ENCODE assay signal across 8 mouse cellular contexts in the genomic region with DNA sequence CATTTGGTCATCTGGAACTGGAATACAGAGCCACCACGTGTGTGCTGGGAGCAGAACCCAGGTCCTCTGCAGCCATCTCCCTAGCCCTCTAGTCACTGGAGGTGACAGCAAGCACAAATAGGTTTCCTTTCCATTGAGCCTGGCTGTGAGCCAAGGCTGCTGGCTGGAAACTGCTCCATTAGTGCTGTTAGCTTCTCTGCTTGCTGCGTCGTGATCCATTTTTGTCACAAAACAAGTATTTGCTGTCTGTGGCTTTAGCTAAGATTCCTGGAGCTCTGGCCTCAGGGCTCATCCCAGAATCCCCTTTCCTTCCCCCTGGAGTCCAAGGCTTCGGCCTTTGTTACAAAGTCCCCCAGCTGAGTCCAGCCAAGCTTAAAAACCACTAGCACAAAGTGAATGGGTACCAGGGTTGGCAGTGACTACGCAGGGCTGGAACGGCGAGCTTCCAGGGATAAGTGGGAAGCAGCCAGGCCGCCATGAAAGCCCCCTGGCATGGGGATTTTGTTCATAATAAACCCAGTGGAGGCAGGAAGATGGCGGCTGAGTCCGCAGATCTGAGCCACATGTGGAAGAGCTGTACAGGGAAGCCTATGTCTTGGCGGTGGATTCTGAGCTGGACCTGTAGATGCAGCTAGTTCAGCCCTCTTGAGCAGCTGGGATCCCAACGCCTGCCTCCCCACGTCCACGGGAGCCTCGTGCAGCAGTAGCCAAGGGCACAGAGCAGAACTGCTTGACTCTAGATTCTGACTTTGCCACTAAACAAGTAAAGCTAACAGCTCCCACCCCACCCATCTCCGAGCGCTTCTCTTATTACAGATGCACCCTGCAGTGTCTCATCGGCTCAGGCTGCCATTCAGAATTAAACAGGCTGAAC. TPM values are rescaled to one million over a fixed set of nuclear protein-coding genes. Genes with fewer than 3 reads are reported as not detected.
DNase-seq lines count a peak whose midpoint lies in the region; ATAC-seq and TF ChIP-seq lines count a peak whose summit lies in the region.

No protein-coding gene starts in this region.

- H3K9me3 ChIP-seq in lung, embryonic 14.5 days (ENCODE audit: low read depth, low read length): no peaks in the 10 kb centered on the region
- no peaks in the 10 kb centered on the region for H3K9me3 ChIP-seq in hindbrain, embryonic 11.5 days (ENCODE audit: control insufficient read depth, low read length)
- H3K9me3 ChIP-seq in midbrain, embryonic 12.5 days: no peaks in the 10 kb centered on the region

- no peaks in the 10 kb centered on the region for H3K27me3 ChIP-seq in lung, embryonic 14.5 days (ENCODE audit: insufficient read depth, low read length)
- H3K27me3 ChIP-seq in hindbrain, embryonic 11.5 days (ENCODE audit: control insufficient read depth, insufficient read depth, low read length): no peaks in the 10 kb centered on the region
- no peaks in the 10 kb centered on the region for H3K27me3 ChIP-seq in midbrain, embryonic 12.5 days

- ATAC-seq in lung, embryonic 14.5 days (ENCODE audit: insufficient read depth): no peak
- ATAC-seq in hindbrain, embryonic 11.5 days (ENCODE audit: low FRiP score): no peak
- 0 out of 2 replicates have a peak, but pooled peaks have one; percentile 20 for ATAC-seq in midbrain, embryonic 12.5 days (ENCODE audit: low FRiP score, low read depth)

- H3K4me1 ChIP-seq in lung, embryonic 14.5 days (ENCODE audit: insufficient read depth): no peaks in the 10 kb centered on the region
- peaks cover 3% of the 10 kb centered on the region; the same call in 1 of the 2 replicates for H3K4me1 ChIP-seq in hindbrain, embryonic 11.5 days (replicated peaks; ENCODE audit: control insufficient read depth, insufficient read depth, low read length)
- peaks cover 22% of the 10 kb centered on the region for H3K4me1 ChIP-seq in midbrain, embryonic 12.5 days

- H3K9ac ChIP-seq in lung, embryonic 14.5 days: no peak overlapping the region
- H3K9ac ChIP-seq in hindbrain, embryonic 11.5 days (ENCODE audit: low read depth, low read length): no peak overlapping the region
- H3K9ac ChIP-seq in midbrain, embryonic 12.5 days (replicated peaks): peak overlapping the region; percentile 1; the same call in 1 of the 2 replicates

- H3K4me2 ChIP-seq in lung, embryonic 14.5 days: no peak overlapping the region
- no peak overlapping the region for H3K4me2 ChIP-seq in hindbrain, embryonic 11.5 days (replicated peaks; ENCODE audit: low read depth, low read length)
- H3K4me2 ChIP-seq in midbrain, embryonic 12.5 days (replicated peaks): no peak overlapping the region

- H3K4me3 ChIP-seq in lung, embryonic 14.5 days (ENCODE audit: low read depth, low read length): no peak overlapping the region
- no peak overlapping the region for H3K4me3 ChIP-seq in hindbrain, embryonic 11.5 days (ENCODE audit: low read depth, low read length)
- H3K4me3 ChIP-seq in midbrain, embryonic 12.5 days: no peak overlapping the region

- no peak for TF ChIP-seq CTCF in lung, embryonic 14.5 days (IDR thresholded peaks at IDR 0.05; ENCODE audit: low read depth)

- peaks cover 62% of the 10 kb centered on the region for H3K36me3 ChIP-seq in lung, embryonic 14.5 days (ENCODE audit: insufficient read depth)
- H3K36me3 ChIP-seq in hindbrain, embryonic 11.5 days (ENCODE audit: control insufficient read depth, insufficient read depth, low read length): peaks cover 10% of the 10 kb centered on the region
- H3K36me3 ChIP-seq in midbrain, embryonic 12.5 days: peaks cover 45% of the 10 kb centered on the region

- peak; percentile 85 for DNase-seq in lung, embryonic 14.5 days
- no peak for DNase-seq in lung, adult 18-20 months
- peak; percentile 56 for DNase-seq in cerebellum, adult 9-11 months
- DNase-seq in hindbrain, embryonic 11.5 days (ENCODE audit: low spot score): peak; percentile 28
- DNase-seq in frontal cortex, adult 2 months (ENCODE audit: extremely low spot score in 1 of 2, low spot score in 1 of 2): no peak
- DNase-seq in adipocyte (ENCODE audit: low spot score): no peak
- DNase-seq in c-Kit-positive CD71-positive TER-119-positive erythroid progenitor cells, embryonic 14.5 days (ENCODE audit: low spot score): no peak

- 52% methylated on average over 18 of the region's 18 CpGs for WGBS in lung, embryonic 14.5 days
- 50% methylated on average over 18 of the region's 18 CpGs for WGBS in hindbrain, embryonic 11.5 days
- 36% methylated on average over 18 of the region's 18 CpGs for WGBS in midbrain, embryonic 12.5 days

- H3K27ac ChIP-seq in lung, embryonic 14.5 days (ENCODE audit: low read depth): peak overlapping the region; percentile 6; the same call in 1 of the 2 replicates
- peak overlapping the region; percentile 40 for H3K27ac ChIP-seq in hindbrain, embryonic 11.5 days (ENCODE audit: low read depth, low read length)
- peak overlapping the region; percentile 84 for H3K27ac ChIP-seq in midbrain, embryonic 12.5 days (replicated peaks)

RNA-seq across cellular contexts. Expression of a gene that starts 14.3 kb away (rescaled TPM):
- polyA plus RNA-seq in lung, embryonic 14.5 days (2014; fragmentation: Nextera tagmentation; extraction: Ambion mirVana): 1,829 and 1,952 TPM in 2 replicates
- polyA plus RNA-seq in hindbrain, embryonic 11.5 days (2014; fragmentation: Nextera tagmentation; extraction: Ambion mirVana): 1,515 and 1,668 TPM in 2 replicates
- 1,057 and 1,083 TPM in 2 replicates for polyA plus RNA-seq in midbrain, embryonic 12.5 days (2016; fragmentation: Nextera tagmentation; extraction: Ambion mirVana)
- polyA plus RNA-seq in frontal cortex, adult 2 months (2012; rRNA removed): 979 and 1,007 TPM in 2 replicates

RNA-seq across cellular contexts. Expression of a gene that starts 30.7 kb away (rescaled TPM):
- 41.1 and 41.5 TPM in 2 replicates for polyA plus RNA-seq in lung, embryonic 14.5 days (2014; fragmentation: Nextera tagmentation; extraction: Ambion mirVana)
- polyA plus RNA-seq in hindbrain, embryonic 11.5 days (2014; fragmentation: Nextera tagmentation; extraction: Ambion mirVana): 40.5 and 50.0 TPM in 2 replicates
- 50.7 and 59.1 TPM in 2 replicates for polyA plus RNA-seq in midbrain, embryonic 12.5 days (2016; fragmentation: Nextera tagmentation; extraction: Ambion mirVana)
- polyA plus RNA-seq in frontal cortex, adult 2 months (2012; rRNA removed): 64.4 and 66.1 TPM in 2 replicates

RNA-seq across cellular contexts. Expression of a gene that starts 49.7 kb away (rescaled TPM):
- polyA plus RNA-seq in lung, embryonic 14.5 days (2014; fragmentation: Nextera tagmentation; extraction: Ambion mirVana): not detected in 2 replicates
- 0.21 TPM in 1 of 2 replicates, not detected in the other for polyA plus RNA-seq in hindbrain, embryonic 11.5 days (2014; fragmentation: Nextera tagmentation; extraction: Ambion mirVana)
- polyA plus RNA-seq in midbrain, embryonic 12.5 days (2016; fragmentation: Nextera tagmentation; extraction: Ambion mirVana): not detected in 2 replicates
- 0.15 TPM in 1 of 2 replicates, not detected in the other for polyA plus RNA-seq in frontal cortex, adult 2 months (2012; rRNA removed)

Comparison
In these comparisons a context has a peak if more than half of its experiments do, and no peak if none do; other contexts are left out.
1. DNase-seq: peak in lung, embryonic 14.5 days (single experiment), cerebellum, adult 9-11 months (single experiment) and hindbrain, embryonic 11.5 days (single experiment); none in lung, adult 18-20 months (0 of 2), frontal cortex, adult 2 months (0 of 2), adipocyte (single experiment) and c-Kit-positive CD71-positive TER-119-positive erythroid progenitor cells, embryonic 14.5 days (single experiment).
2. H3K27ac ChIP-seq: peak in every context shown above with its lines; median percentile 84 in midbrain, embryonic 12.5 days; 40 in hindbrain, embryonic 11.5 days; 6 in lung, embryonic 14.5 days.